Mouse (Mus musculus) MEL (cell line): Measurements from ENCODE around the gene Snrpd3. TPM values are rescaled to one million over a fixed set of nuclear protein-coding genes. Genes with fewer than 3 reads are reported as not detected.

Experiments used
- DNase-seq: peaks from one replicate; pipeline ENCODE4 v3.0.0; 2011; ENCODE audit warnings: low read depth, low spot score
- H3K27ac ChIP-seq: 2 replicates; pipeline ENCODE4 v1.5.1; 2012; ENCODE audit warnings: low read depth, mild to moderate bottlenecking, control low read depth, low read length, moderate library complexity; ENCODE audit not compliant: control insufficient read depth
- H3K27me3 ChIP-seq, 2 experiments: fragments of 150-350 bp in 1 of 2; sonication (generic) in 1 of 2; 2 replicates each; pipeline ENCODE4 v1.6.1; 2012; ENCODE audit warnings: low read length in 2 of 2, mild to moderate bottlenecking in 2 of 2, improper control_type of control experiment in 1 of 2, moderate library complexity in 1 of 2; ENCODE audit not compliant: insufficient read depth in 2 of 2, control insufficient read depth in 1 of 2
- H3K36me3 ChIP-seq, 2 experiments: 2 replicates each; pipeline ENCODE4 v1.6.1; 2012 to 2014; ENCODE audit warnings: low read length in 2 of 2, improper control_type of control experiment in 1 of 2, inconsistent platforms in 1 of 2, mild to moderate bottlenecking in 1 of 2; ENCODE audit not compliant: insufficient read depth in 2 of 2, control insufficient read depth in 1 of 2
- H3K4me1 ChIP-seq, 2 experiments: fragments of 150-350 bp in 1 of 2; sonication (generic) in 1 of 2; 2 replicates each; pipeline ENCODE4 v1.6.1; 2012; ENCODE audit warnings: low read length in 2 of 2, improper control_type of control experiment in 1 of 2, mild to moderate bottlenecking in 1 of 2; ENCODE audit not compliant: insufficient read depth in 2 of 2, control insufficient read depth in 1 of 2
- H3K4me3 ChIP-seq, 2 experiments: fragments of 150-350 bp in 1 of 2; sonication (generic) in 1 of 2; 2 replicates each; pipeline ENCODE4 v1.5.1; 2012; ENCODE audit warnings: low read depth in 2 of 2, low read length in 2 of 2, mild to moderate bottlenecking in 2 of 2, moderate library complexity in 2 of 2, control low read depth in 1 of 2, improper control_type of control experiment in 1 of 2; ENCODE audit not compliant: control insufficient read depth in 1 of 2, insufficient read depth in 1 of 2
- H3K79me2 ChIP-seq: 2 replicates; pipeline ENCODE4 v1.6.1; 2012; ENCODE audit warnings: mild to moderate bottlenecking, low read length, moderate library complexity; ENCODE audit not compliant: control insufficient read depth, poor library complexity, insufficient read depth
- H3K9ac ChIP-seq: 2 replicates; pipeline ENCODE4 v1.6.1; 2012; ENCODE audit warnings: low read depth, mild to moderate bottlenecking, control low read depth, low read length, moderate library complexity; ENCODE audit not compliant: control insufficient read depth, poor library complexity, severe bottlenecking
- H3K9me3 ChIP-seq: fragments of 150-350 bp; sonication (generic); replicated peaks from 2 replicates; pipeline ENCODE4 v1.6.1; 2012; ENCODE audit warnings: mild to moderate bottlenecking, low read length, improper control_type of control experiment, moderate library complexity; ENCODE audit not compliant: insufficient read depth
- E2F4 ChIP-seq: IDR thresholded peaks from 2 replicates; pipeline ENCODE4 v1.6.1; 2011; ENCODE audit warnings: low read depth, low read length, improper control_type of control experiment, borderline replicate concordance
- EP300 ChIP-seq, 2 experiments: IDR thresholded peaks; 2 replicates each; pipeline ENCODE4 v1.6.1; 2011; ENCODE audit warnings: improper control_type of control experiment in 2 of 2, low read length in 2 of 2, low read depth in 1 of 2, mild to moderate bottlenecking in 1 of 2
- ETS1 ChIP-seq: IDR thresholded peaks from 2 replicates; pipeline ENCODE4 v1.6.1; 2012; ENCODE audit warnings: low read depth, mild to moderate bottlenecking, inconsistent platforms, low read length, improper control_type of control experiment, moderate library complexity
- GABPA ChIP-seq: IDR thresholded peaks from 2 replicates; pipeline ENCODE4 v1.6.1; 2012; ENCODE audit warnings: low read depth, mild to moderate bottlenecking, inconsistent platforms, low read length, improper control_type of control experiment, moderate library complexity
- GATA1 ChIP-seq: IDR thresholded peaks from 2 replicates; pipeline ENCODE4 v1.6.1; 2011; ENCODE audit warnings: low read depth, low read length, improper control_type of control experiment
- MAFK ChIP-seq: IDR thresholded peaks from 2 replicates; pipeline ENCODE4 v1.6.1; 2011; ENCODE audit warnings: low read depth, mild to moderate bottlenecking, low read length, improper control_type of control experiment, borderline replicate concordance
- MAX ChIP-seq: IDR thresholded peaks from 2 replicates; pipeline ENCODE4 v1.6.1; 2011; ENCODE audit warnings: low read length, improper control_type of control experiment
- MXI1 ChIP-seq: IDR thresholded peaks from 2 replicates; pipeline ENCODE4 v1.6.1; 2011; ENCODE audit warnings: mild to moderate bottlenecking, low read depth, low read length, improper control_type of control experiment
- MYB ChIP-seq: IDR thresholded peaks from 2 replicates; pipeline ENCODE4 v1.6.1; 2011; ENCODE audit warnings: mild to moderate bottlenecking, low read depth, low read length, improper control_type of control experiment
- MYC ChIP-seq: IDR thresholded peaks from 2 replicates; pipeline ENCODE4 v1.6.1; 2011; ENCODE audit warnings: low read depth, mild to moderate bottlenecking, low read length, improper control_type of control experiment, moderate library complexity
- NELFE ChIP-seq: IDR thresholded peaks from 2 replicates; pipeline ENCODE4 v1.6.1; 2011; ENCODE audit warnings: low read depth, low read length, improper control_type of control experiment
- NRF1 ChIP-seq: IDR thresholded peaks from 2 replicates; pipeline ENCODE4 v1.6.1; 2014; ENCODE audit warnings: low read depth, mild to moderate bottlenecking, inconsistent platforms, low read length, improper control_type of control experiment, moderate library complexity; ENCODE audit not compliant: poor library complexity, insufficient read depth, severe bottlenecking
- POLR2AphosphoS5 ChIP-seq: IDR thresholded peaks from 2 replicates; pipeline ENCODE4 v1.6.1; 2012; ENCODE audit warnings: low read depth, borderline replicate concordance, mild to moderate bottlenecking, inconsistent platforms, low read length, moderate library complexity, mixed read lengths
- RAD21 ChIP-seq: IDR thresholded peaks from 2 replicates; pipeline ENCODE4 v1.6.1; 2011; ENCODE audit warnings: mild to moderate bottlenecking, low read depth, low read length, improper control_type of control experiment
- RCOR1 ChIP-seq: IDR thresholded peaks from 2 replicates; pipeline ENCODE4 v1.6.1; 2012; ENCODE audit warnings: low read depth, mild to moderate bottlenecking, inconsistent platforms, low read length, improper control_type of control experiment
- SIN3A ChIP-seq: IDR thresholded peaks from 2 replicates; pipeline ENCODE4 v1.6.1; 2012; ENCODE audit warnings: low read length, improper control_type of control experiment, inconsistent platforms
- SMC3 ChIP-seq: IDR thresholded peaks from 2 replicates; pipeline ENCODE4 v1.6.1; 2011; ENCODE audit warnings: low read depth, low read length, improper control_type of control experiment
- TBP ChIP-seq: IDR thresholded peaks from 2 replicates; pipeline ENCODE4 v1.8.0; 2011; ENCODE audit warnings: low read depth, low read length, improper control_type of control experiment
- TCF12 ChIP-seq: IDR thresholded peaks from 2 replicates; pipeline ENCODE4 v1.6.1; 2014; ENCODE audit warnings: low read depth, mild to moderate bottlenecking, inconsistent platforms, low read length, improper control_type of control experiment, moderate library complexity
- UBTF ChIP-seq: IDR thresholded peaks from 2 replicates; pipeline ENCODE4 v1.6.1; 2012; ENCODE audit warnings: low read depth, mild to moderate bottlenecking, inconsistent platforms, low read length, improper control_type of control experiment, moderate library complexity, borderline replicate concordance; ENCODE audit not compliant: insufficient read depth
- USF1 ChIP-seq: IDR thresholded peaks from 2 replicates; pipeline ENCODE4 v1.6.1; 2014; ENCODE audit warnings: low read depth, mild to moderate bottlenecking, inconsistent platforms, low read length, improper control_type of control experiment, moderate library complexity
- USF2 ChIP-seq, 2 experiments: IDR thresholded peaks; 2 replicates each; pipeline ENCODE4 v1.6.1; 2011 to 2012; ENCODE audit warnings: improper control_type of control experiment in 2 of 2, low read length in 2 of 2, borderline replicate concordance in 1 of 2, inconsistent platforms in 1 of 2, low read depth in 1 of 2, mild to moderate bottlenecking in 1 of 2; ENCODE audit not compliant: insufficient read depth in 1 of 2
- ZMIZ1 ChIP-seq: IDR thresholded peaks from 2 replicates; pipeline ENCODE4 v1.6.1; 2012; ENCODE audit warnings: low read depth, mild to moderate bottlenecking, inconsistent platforms, low read length, improper control_type of control experiment, moderate library complexity
- ZNF384 ChIP-seq: IDR thresholded peaks from 2 replicates; pipeline ENCODE4 v1.6.1; 2012; ENCODE audit warnings: low read depth, mild to moderate bottlenecking, inconsistent platforms, low read length, improper control_type of control experiment
- polyA plus RNA-seq, 2 experiments: library from polyadenylated mRNA; stranded (reverse) in 1 of 2; unstranded in 1 of 2; fragments of >175 nt in 1 of 2; fragments of >200 nt in 1 of 2; gene quantifications; 2 replicates each; pipeline versions ENCODE4 v1.2.1 to v1.2.4; 2012; ENCODE audit warnings: low replicate concordance in 2 of 2, low read depth in 1 of 2; ENCODE audit not compliant: insufficient read length in 2 of 2, insufficient read depth in 1 of 2, missing spikeins in 1 of 2
- total RNA-seq: library from RNA; depleted of rRNA; stranded (reverse); fragments of 300-350 nt; gene quantifications from 2 replicates; pipeline ENCODE4 v1.2.3, GENCODE M21; 2012

The Snrpd3 gene
- total and polyA plus RNA-seq, 3 experiments = 155 to 643 TPM; not detected in 1

DNA sequence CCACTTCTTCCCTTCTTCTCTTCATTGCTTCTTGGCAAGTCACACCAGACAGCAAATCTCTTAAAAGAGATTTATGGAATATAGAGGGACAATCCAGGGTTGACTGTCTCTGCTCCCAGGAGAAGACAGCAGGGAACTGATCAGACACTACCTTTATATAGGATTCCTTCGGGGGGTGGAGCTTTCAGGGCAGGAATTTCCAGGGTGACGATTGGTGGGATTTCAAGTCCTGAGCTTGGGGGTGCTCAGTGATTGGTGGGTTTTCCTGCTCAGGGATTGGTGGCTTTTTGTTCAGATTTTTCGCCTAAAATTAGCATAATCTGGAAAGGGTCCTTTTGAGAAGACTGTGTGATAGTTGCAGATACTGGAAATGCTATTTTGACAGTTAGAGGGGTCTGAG is 30.2 kb upstream of the Snrpd3 start:
- H3K4me1 ChIP-seq = peaks cover 2 to 7% of the 10 kb centered on the region in 2 experiments
- H3K4me3 ChIP-seq = no peak overlapping the region
- peak; percentile 23 for DNase-seq
- H3K27me3 ChIP-seq = 0 out of 4 replicates have a peak, but pooled peaks cover 0 to 1% of the 10 kb centered on the region in 2 experiments
- no peaks in the 10 kb centered on the region for H3K79me2 ChIP-seq
- H3K27ac ChIP-seq = no peak overlapping the region
- no peaks in the 10 kb centered on the region for H3K9me3 ChIP-seq
- H3K36me3 ChIP-seq = peaks cover 0 to 11% of the 10 kb centered on the region in 2 experiments; a peak in 2 of 4 replicates
- no peak overlapping the region for H3K9ac ChIP-seq
- TF ChIP-seq USF1 (no peak), SMC3 (no peak), POLR2AphosphoS5 (no peak), SIN3A (no peak), MYC (no peak), NRF1 (no peak), MXI1 (no peak), GABPA (no peak), ZMIZ1 (no peak), UBTF (no peak), TBP (no peak), ZNF384 (no peak), E2F4 (no peak), MYB (no peak), USF2 (IDR thresholded peaks at IDR 0.05; ENCODE audit: borderline replicate concordance in 1 of 2, insufficient read depth in 1 of 2, low read depth in 1 of 2, low read length in 2 of 2) (no peak)

GRCm38 (mm10) chr10:75489522-75489921 is 27.8 kb upstream of the Snrpd3 start:
- Histone ChIP-seq H3K36me3 (peaks cover 0 to 11% of the 10 kb centered on the region in 2 experiments; a peak in 2 of 4 replicates), H3K4me3 (no peak overlapping the region), H3K4me1 (peaks cover 2 to 7% of the 10 kb centered on the region in 2 experiments), H3K9ac (no peak overlapping the region), H3K27ac (no peak overlapping the region), H3K27me3 (no peaks in the 10 kb centered on the region), H3K79me2 (no peaks in the 10 kb centered on the region), H3K9me3 (no peaks in the 10 kb centered on the region)
- peak; percentile 66 for DNase-seq
- TF ChIP-seq GABPA = no peak
- peak; percentile 31; the same call in 1 of the 2 replicates for TF ChIP-seq MXI1
- no peak for TF ChIP-seq RAD21
- TF ChIP-seq SIN3A = peak; percentile 37; the same call in 1 of the 2 replicates
- TF ChIP-seq ETS1 = 0 out of 2 replicates have a peak, but pooled peaks have one; percentile 34
- TF ChIP-seq RCOR1 = peak; percentile 67; the same call in 1 of the 2 replicates
- TF ChIP-seq GATA1 = peak; percentile 66
- TF ChIP-seq TCF12 = peak; percentile 30; the same call in 1 of the 2 replicates
- TF ChIP-seq MAFK = no peak
- peak; percentile 58 to 60; a peak in 3 of 4 replicates for TF ChIP-seq EP300 (IDR thresholded peaks at IDR 0.05; ENCODE audit: low read depth in 1 of 2, low read length in 2 of 2)
- 0 out of 2 replicates have a peak, but pooled peaks have one; percentile 15 for TF ChIP-seq NELFE
- 0 out of 2 replicates have a peak, but pooled peaks have one; percentile 24 for TF ChIP-seq MAX
